Mouse (Mus musculus): Measurements from ENCODE around the gene Rbfox3. TPM values are rescaled to one million over a fixed set of nuclear protein-coding genes. Genes with fewer than 3 reads are reported as not detected.

The Rbfox3 gene
- polyA plus RNA-seq, 1 experiment from 2014 or later, result 0.37 TPM

GRCm38 (mm10) chr11:118555631-118556030 is 355.8 kb downstream of the Rbfox3 start:
- Histone ChIP-seq H3K4me2 (replicated peaks; ENCODE audit: low read depth, low read length) (no peak overlapping the region), H3K4me3 (ENCODE audit: low read length) (no peak overlapping the region), H3K27ac (ENCODE audit: low read depth, low read length) (no peak overlapping the region), H3K9me3 (ENCODE audit: control insufficient read depth, low read length) (no peaks in the 10 kb centered on the region), H3K27me3 (ENCODE audit: control insufficient read depth, insufficient read depth, low read length) (peaks cover 6% of the 10 kb centered on the region; the same call in 1 of the 2 replicates), H3K9ac (ENCODE audit: low read depth, low read length) (no peak overlapping the region), H3K36me3 (ENCODE audit: control insufficient read depth, insufficient read depth, low read length) (no peaks in the 10 kb centered on the region), H3K4me1 (ENCODE audit: control insufficient read depth, insufficient read depth, low read length) (peaks cover 5% of the 10 kb centered on the region; the same call in 1 of the 2 replicates)
- 57% methylated on average over 5 of the region's 5 CpGs for WGBS
- no peak for ATAC-seq (ENCODE audit: low FRiP score, low TSS enrichment)

GRCm38 (mm10) chr11:118554542-118554941 is 356.9 kb downstream of the Rbfox3 start:
- no peaks in the 10 kb centered on the region for H3K36me3 ChIP-seq (ENCODE audit: control insufficient read depth, insufficient read depth, low read length)
- no peak overlapping the region for H3K4me2 ChIP-seq (replicated peaks; ENCODE audit: low read depth, low read length)
- peaks cover 6% of the 10 kb centered on the region for H3K27me3 ChIP-seq (ENCODE audit: control insufficient read depth, insufficient read depth, low read length)
- no peaks in the 10 kb centered on the region for H3K9me3 ChIP-seq (ENCODE audit: control insufficient read depth, low read length)
- H3K27ac ChIP-seq (ENCODE audit: low read depth, low read length), result no peak overlapping the region
- no peak overlapping the region for H3K9ac ChIP-seq (ENCODE audit: low read depth, low read length)
- H3K4me1 ChIP-seq (ENCODE audit: control insufficient read depth, insufficient read depth, low read length), result peaks cover 5% of the 10 kb centered on the region; the same call in 1 of the 2 replicates
- 12% methylated on average over 4 of the region's 4 CpGs for WGBS
- H3K4me3 ChIP-seq (ENCODE audit: low read length), result no peak overlapping the region
- no peak for ATAC-seq (ENCODE audit: low FRiP score, low TSS enrichment)

GRCm38 (mm10) chr11:118553926-118554325 is 357.5 kb downstream of the Rbfox3 start:
- H3K27me3 ChIP-seq (ENCODE audit: control insufficient read depth, insufficient read depth, low read length), result peaks cover 6% of the 10 kb centered on the region
- no peak overlapping the region for H3K4me2 ChIP-seq (replicated peaks; ENCODE audit: low read depth, low read length)
- no peak overlapping the region for H3K4me3 ChIP-seq (ENCODE audit: low read length)
- WGBS, result 41% methylated on average over 4 of the region's 4 CpGs
- no peak for ATAC-seq (ENCODE audit: low FRiP score, low TSS enrichment)
- H3K4me1 ChIP-seq (ENCODE audit: control insufficient read depth, insufficient read depth, low read length), result peaks cover 5% of the 10 kb centered on the region; the same call in 1 of the 2 replicates
- H3K9me3 ChIP-seq (ENCODE audit: control insufficient read depth, low read length), result no peaks in the 10 kb centered on the region
- no peak overlapping the region for H3K9ac ChIP-seq (ENCODE audit: low read depth, low read length)
- no peaks in the 10 kb centered on the region for H3K36me3 ChIP-seq (ENCODE audit: control insufficient read depth, insufficient read depth, low read length)
- H3K27ac ChIP-seq (ENCODE audit: low read depth, low read length), result no peak overlapping the region

GRCm38 (mm10) chr11:118553001-118553400 is 358.4 kb downstream of the Rbfox3 start:
- Histone ChIP-seq H3K4me1 (ENCODE audit: control insufficient read depth, insufficient read depth, low read length) (peaks cover 5% of the 10 kb centered on the region; the same call in 1 of the 2 replicates), H3K36me3 (ENCODE audit: control insufficient read depth, insufficient read depth, low read length) (no peaks in the 10 kb centered on the region), H3K4me3 (ENCODE audit: low read length) (no peak overlapping the region), H3K9me3 (ENCODE audit: control insufficient read depth, low read length) (no peaks in the 10 kb centered on the region), H3K27ac (ENCODE audit: low read depth, low read length) (no peak overlapping the region), H3K4me2 (replicated peaks; ENCODE audit: low read depth, low read length) (no peak overlapping the region), H3K9ac (ENCODE audit: low read depth, low read length) (no peak overlapping the region), H3K27me3 (ENCODE audit: control insufficient read depth, insufficient read depth, low read length) (peaks cover 6% of the 10 kb centered on the region)
- ATAC-seq (ENCODE audit: low FRiP score, low TSS enrichment), result no peak
- WGBS, result 36% methylated on average over 6 of the region's 6 CpGs

- no peaks in the 10 kb centered on the region for H3K9me3 ChIP-seq (ENCODE audit: control insufficient read depth, low read length)
- no peak for ATAC-seq (ENCODE audit: low FRiP score, low TSS enrichment)
- H3K27me3 ChIP-seq (ENCODE audit: control insufficient read depth, insufficient read depth, low read length), result peaks cover 6% of the 10 kb centered on the region
- no peak overlapping the region for H3K4me3 ChIP-seq (ENCODE audit: low read length)
- H3K27ac ChIP-seq (ENCODE audit: low read depth, low read length), result no peak overlapping the region
- WGBS, result 92% methylated on average over 3 of the region's 4 CpGs
- peaks cover 5% of the 10 kb centered on the region; the same call in 1 of the 2 replicates for H3K4me1 ChIP-seq (ENCODE audit: control insufficient read depth, insufficient read depth, low read length)
- no peak overlapping the region for H3K4me2 ChIP-seq (replicated peaks; ENCODE audit: low read depth, low read length)
- H3K36me3 ChIP-seq (ENCODE audit: control insufficient read depth, insufficient read depth, low read length), result no peaks in the 10 kb centered on the region
- H3K9ac ChIP-seq (ENCODE audit: low read depth, low read length), result no peak overlapping the region
These were observed 358.9 kb downstream of the Rbfox3 start for GRCm38 (mm10) chr11:118552478-118552877.

GRCm38 (mm10) chr11:118551705-118552104 is 359.7 kb downstream of the Rbfox3 start:
- no peak overlapping the region for H3K27ac ChIP-seq (ENCODE audit: low read depth, low read length)
- no peaks in the 10 kb centered on the region for H3K36me3 ChIP-seq (ENCODE audit: control insufficient read depth, insufficient read depth, low read length)
- H3K9ac ChIP-seq (ENCODE audit: low read depth, low read length), result no peak overlapping the region
- peaks cover 3% of the 10 kb centered on the region for H3K27me3 ChIP-seq (ENCODE audit: control insufficient read depth, insufficient read depth, low read length)
- ATAC-seq (ENCODE audit: low FRiP score, low TSS enrichment), result no peak
- peaks cover 5% of the 10 kb centered on the region; the same call in 1 of the 2 replicates for H3K4me1 ChIP-seq (ENCODE audit: control insufficient read depth, insufficient read depth, low read length)
- H3K9me3 ChIP-seq (ENCODE audit: control insufficient read depth, low read length), result no peaks in the 10 kb centered on the region
- no peak overlapping the region for H3K4me3 ChIP-seq (ENCODE audit: low read length)
- WGBS, result 39% methylated on average over 3 of the region's 3 CpGs
- no peak overlapping the region for H3K4me2 ChIP-seq (replicated peaks; ENCODE audit: low read depth, low read length)

GRCm38 (mm10) chr11:118550773-118551520 is 360.4 kb downstream of the Rbfox3 start:
- 30% methylated on average over 17 of the region's 17 CpGs for WGBS
- peaks cover 3% of the 10 kb centered on the region for H3K27me3 ChIP-seq (ENCODE audit: control insufficient read depth, insufficient read depth, low read length)
- H3K9me3 ChIP-seq (ENCODE audit: control insufficient read depth, low read length), result no peaks in the 10 kb centered on the region
- no peak overlapping the region for H3K9ac ChIP-seq (ENCODE audit: low read depth, low read length)
- no peak overlapping the region for H3K27ac ChIP-seq (ENCODE audit: low read depth, low read length)
- no peaks in the 10 kb centered on the region for H3K36me3 ChIP-seq (ENCODE audit: control insufficient read depth, insufficient read depth, low read length)
- ATAC-seq (ENCODE audit: low FRiP score, low TSS enrichment), result no peak
- no peak overlapping the region for H3K4me2 ChIP-seq (replicated peaks; ENCODE audit: low read depth, low read length)
- no peak overlapping the region for H3K4me3 ChIP-seq (ENCODE audit: low read length)
- peaks cover 5% of the 10 kb centered on the region; the same call in 1 of the 2 replicates for H3K4me1 ChIP-seq (ENCODE audit: control insufficient read depth, insufficient read depth, low read length)

GRCm38 (mm10) chr11:118548242-118548641 is 363.2 kb downstream of the Rbfox3 start:
- no peak overlapping the region for H3K4me2 ChIP-seq (replicated peaks; ENCODE audit: low read depth, low read length)
- peaks cover 5% of the 10 kb centered on the region; the same call in 1 of the 2 replicates for H3K4me1 ChIP-seq (ENCODE audit: control insufficient read depth, insufficient read depth, low read length)
- no peaks in the 10 kb centered on the region for H3K36me3 ChIP-seq (ENCODE audit: control insufficient read depth, insufficient read depth, low read length)
- H3K4me3 ChIP-seq (ENCODE audit: low read length), result no peak overlapping the region
- no peak overlapping the region for H3K27ac ChIP-seq (ENCODE audit: low read depth, low read length)
- H3K9ac ChIP-seq (ENCODE audit: low read depth, low read length), result no peak overlapping the region
- WGBS, result 89% methylated on average over 9 of the region's 9 CpGs
- H3K9me3 ChIP-seq (ENCODE audit: control insufficient read depth, low read length), result no peaks in the 10 kb centered on the region
- H3K27me3 ChIP-seq (ENCODE audit: control insufficient read depth, insufficient read depth, low read length), result peaks cover 3% of the 10 kb centered on the region
- no peak for ATAC-seq (ENCODE audit: low FRiP score, low TSS enrichment)

- no peaks in the 10 kb centered on the region for H3K36me3 ChIP-seq (ENCODE audit: control insufficient read depth, insufficient read depth, low read length)
- no peak overlapping the region for H3K4me2 ChIP-seq (replicated peaks; ENCODE audit: low read depth, low read length)
- H3K4me1 ChIP-seq (ENCODE audit: control insufficient read depth, insufficient read depth, low read length), result peaks cover 3% of the 10 kb centered on the region; the same call in 1 of the 2 replicates
- H3K4me3 ChIP-seq (ENCODE audit: low read length), result no peak overlapping the region
- H3K27me3 ChIP-seq (ENCODE audit: control insufficient read depth, insufficient read depth, low read length), result no peaks in the 10 kb centered on the region; the same call in 1 of the 2 replicates
- ATAC-seq (ENCODE audit: low FRiP score, low TSS enrichment), result no peak
- H3K9ac ChIP-seq (ENCODE audit: low read depth, low read length), result no peak overlapping the region
- WGBS, result 79% methylated on average over 8 of the region's 8 CpGs
- H3K9me3 ChIP-seq (ENCODE audit: control insufficient read depth, low read length), result no peaks in the 10 kb centered on the region
- no peak overlapping the region for H3K27ac ChIP-seq (ENCODE audit: low read depth, low read length)
These were observed 365.1 kb downstream of the Rbfox3 start for GRCm38 (mm10) chr11:118546269-118546668.

All from kidney, embryonic 14.5 days (tissue).